Mouse (Mus musculus) liver, postnatal 0 days (tissue): ENCODE results near the gene Atm.

Experiments used
- CTCF ChIP-seq: sonication (generic); IDR thresholded peaks from 2 replicates; pipeline ENCODE4 v1.5.1; 2016; ENCODE audit warnings: antibody characterized with exemption, low read depth
- EP300 ChIP-seq: IDR thresholded peaks from 2 replicates; pipeline ENCODE4 v1.6.1; 2016; ENCODE audit warnings: antibody characterized with exemption, low read depth, mild to moderate bottlenecking

GRCm38 (mm10) chr9:53452038-53452437 is 84.5 kb downstream of the Atm start:
- TF ChIP-seq EP300 = no peak
- no peak for TF ChIP-seq CTCF
